Mouse (Mus musculus) liver, embryonic 11.5 days (tissue): ENCODE measurements around the gene Xlr5a. TPM values are rescaled to one million over a fixed set of nuclear protein-coding genes. Genes with fewer than 3 reads are reported as not detected.

Experiments used
- polyA plus RNA-seq: library from polyadenylated mRNA; unstranded; fragments of >200 nt; fragmentation: Nextera tagmentation; extraction: Ambion mirVana; gene quantifications from 2 replicates; pipeline ENCODE4 v1.2.1, GENCODE M21; 2014

Gene Xlr5a
- polyA plus RNA-seq, 1 experiment from 2014 or later, result not detected

Other genes starting within 250 kb of the Xlr5a start
- not detected in 2 replicates for gene Pnma3, start 228.2 kb downstream of the Xlr5a start, polyA plus RNA-seq
- 1.2 and 1.9 TPM in 2 replicates for gene Xlr4a, start 210.5 kb downstream of the Xlr5a start, polyA plus RNA-seq
- 4.3 and 4.5 TPM in 2 replicates for gene Xlr3a, start 195.9 kb downstream of the Xlr5a start, polyA plus RNA-seq
- gene Gm14685, start 175.9 kb downstream of the Xlr5a start, polyA plus RNA-seq, result 0.13 TPM in 1 of 2 replicates, not detected in the other
- gene Xlr5b, start 144.2 kb downstream of the Xlr5a start, polyA plus RNA-seq, result not detected in 2 replicates
- not detected in 2 replicates for gene DXBay18, start 143.5 kb downstream of the Xlr5a start, polyA plus RNA-seq
- not detected in 2 replicates for gene Spin2d, start 116.0 kb downstream of the Xlr5a start, polyA plus RNA-seq
- gene Xlr3b, start 100.8 kb downstream of the Xlr5a start, polyA plus RNA-seq, result 5.2 and 8.1 TPM in 2 replicates
- 3.3 and 3.8 TPM in 2 replicates for gene Xlr4b, start 78.6 kb downstream of the Xlr5a start, polyA plus RNA-seq
- gene F8a, start 64.7 kb downstream of the Xlr5a start, polyA plus RNA-seq, result 6.2 and 6.5 TPM in 2 replicates
- gene Xlr4c, start 49.8 kb downstream of the Xlr5a start, polyA plus RNA-seq, result 0.53 and 1.2 TPM in 2 replicates
- not detected in 2 replicates for gene Xlr3c, start 27.6 kb downstream of the Xlr5a start, polyA plus RNA-seq
- gene Xlr5c, start within 50 bp of the Xlr5a start, polyA plus RNA-seq, result not detected in 2 replicates
- gene Gm45015, start 43.9 kb upstream of the Xlr5a start, polyA plus RNA-seq, result not detected in 2 replicates
- gene Zfp275, start 49.6 kb upstream of the Xlr5a start, polyA plus RNA-seq, result 8.4 TPM in 2 replicates
- gene Gm18336, start 105.8 kb upstream of the Xlr5a start, polyA plus RNA-seq, result not detected in 2 replicates
- 0.06 TPM in 1 of 2 replicates, not detected in the other for gene Zfp92, start 118.1 kb upstream of the Xlr5a start, polyA plus RNA-seq
- gene Trex2, start 142.4 kb upstream of the Xlr5a start, polyA plus RNA-seq, result not detected in 2 replicates
- gene Haus7, start 166.1 kb upstream of the Xlr5a start, polyA plus RNA-seq, result 66.2 and 67.8 TPM in 2 replicates
- gene Bgn, start 190.6 kb upstream of the Xlr5a start, polyA plus RNA-seq, result 21.5 and 22.9 TPM in 2 replicates
- gene Atp2b3, start 210.1 kb upstream of the Xlr5a start, polyA plus RNA-seq, result 0.09 and 0.10 TPM in 2 replicates